Mouse (Mus musculus): ENCODE data around the gene Zfand4.
"Not testable (repeated sequence)": the region's sequence is repeated elsewhere in the genome, so short reads cannot be mapped to it uniquely, and the experiment has no call there.

The Zfand4 gene

DNA sequence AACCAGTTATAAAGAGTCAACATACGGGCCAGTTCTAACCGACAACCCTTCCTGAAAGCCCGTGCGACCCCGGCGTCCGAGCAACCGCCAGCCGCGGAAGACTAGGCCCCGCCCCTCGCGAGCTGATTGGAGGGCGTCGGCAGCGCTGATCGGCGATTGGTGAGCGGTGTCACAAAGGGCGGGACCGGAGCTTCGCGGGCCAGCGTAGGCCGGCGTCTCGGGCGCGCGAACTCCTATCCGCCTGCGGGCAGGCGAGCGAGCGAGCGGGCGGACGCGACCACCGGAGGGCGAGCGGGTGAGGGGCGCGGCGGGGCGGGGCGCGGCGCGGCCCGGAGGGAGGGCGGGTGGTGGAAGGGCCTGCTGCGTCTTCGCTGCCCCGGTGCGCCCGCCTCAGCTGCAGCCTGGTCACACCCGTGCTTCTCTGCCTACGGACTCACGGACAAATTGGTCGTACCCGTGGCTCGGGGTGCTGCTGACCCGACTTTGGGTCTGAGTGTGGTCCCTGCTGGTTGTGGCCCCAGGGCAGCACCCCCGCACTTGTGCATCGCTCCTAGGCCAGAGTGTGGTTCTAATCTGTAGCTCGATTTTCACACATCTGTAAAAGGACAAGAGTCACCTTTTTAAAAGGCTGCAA lies at the start of gene Zfand4:
Gene Zfand4 (plus strand): TSS at position 205 of the 634 bp plus-strand sequence.
- peak; percentile 74 to 88 for DNase-seq (ENCODE audit: low spot score in 2 of 2)

- DNase-seq (ENCODE audit: low spot score in 2 of 2): no peak
Observed at GRCm38 (mm10) chr6:116227767-116228166, 36.3 kb upstream of the Zfand4 start.

DNA sequence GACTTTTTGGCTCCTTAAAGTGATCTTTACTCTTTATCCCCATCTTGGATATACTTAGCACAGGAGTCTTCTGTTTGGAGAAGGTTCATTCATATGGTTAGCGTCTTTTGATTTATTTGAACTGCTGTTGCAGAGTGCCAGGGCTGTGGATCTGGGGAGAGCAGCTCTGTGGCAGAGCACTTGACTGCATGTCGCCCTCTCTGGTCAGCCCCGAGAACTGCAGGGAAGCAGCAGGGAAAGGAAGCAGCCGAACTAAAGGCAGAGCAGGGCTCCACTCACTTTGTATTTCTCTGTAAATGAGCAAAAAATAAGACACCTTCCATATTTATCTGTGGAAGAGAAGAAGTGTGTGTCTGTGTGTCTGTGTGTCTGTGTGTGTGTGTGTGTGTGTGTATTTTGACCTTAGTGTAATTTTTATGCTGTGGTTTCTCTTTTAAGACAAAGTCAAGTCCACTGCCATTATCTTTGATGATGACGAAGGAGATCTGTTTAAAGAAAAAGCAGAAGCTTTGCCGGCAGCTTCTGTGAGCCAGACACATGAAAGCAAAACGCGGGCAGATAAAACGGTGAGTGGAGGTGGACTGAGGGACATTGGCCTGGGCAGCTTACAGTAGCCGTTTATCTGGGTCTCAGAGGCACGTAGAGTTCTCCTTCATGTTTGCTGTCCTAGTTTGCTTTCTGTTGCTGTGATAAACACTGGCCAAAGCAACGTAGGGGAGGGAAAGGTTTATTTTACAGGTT lies 35.1 kb upstream of the Zfand4 start:
- peak; percentile 38 to 63 for DNase-seq (ENCODE audit: low spot score in 2 of 2)

GRCm38 (mm10) chr6:116234821-116235220 lies 29.2 kb upstream of the Zfand4 start:
- not testable (repeated sequence) for DNase-seq (ENCODE audit: low spot score in 2 of 2)

- no peak for DNase-seq (ENCODE audit: low spot score in 2 of 2)
Observed at GRCm38 (mm10) chr6:116235336-116235735, 28.7 kb upstream of the Zfand4 start.

- no peak for DNase-seq (ENCODE audit: low spot score in 2 of 2)
Observed at GRCm38 (mm10) chr6:116238083-116238482, 25.9 kb upstream of the Zfand4 start.

DNA sequence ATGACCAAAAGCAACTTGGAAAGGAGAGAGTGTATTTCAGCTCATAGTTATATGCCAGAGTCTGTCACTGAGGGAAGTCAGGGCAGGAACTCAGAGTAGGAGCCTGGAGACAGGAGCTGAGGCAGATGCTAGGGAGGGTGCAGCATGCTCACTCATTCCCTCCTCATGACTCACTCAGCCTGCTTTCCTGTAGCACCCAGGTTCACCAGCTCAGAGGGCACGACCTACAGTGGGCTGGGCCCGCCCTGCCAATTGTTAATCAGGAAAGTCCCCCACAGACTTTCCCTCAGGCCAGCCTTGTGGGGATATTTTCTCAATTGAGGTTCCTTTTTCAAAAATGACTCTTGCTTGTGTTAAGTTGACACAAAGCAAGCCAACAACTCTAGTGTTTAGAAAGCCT lies 23.7 kb upstream of the Zfand4 start:
- DNase-seq (ENCODE audit: low spot score in 2 of 2): no peak

DNA sequence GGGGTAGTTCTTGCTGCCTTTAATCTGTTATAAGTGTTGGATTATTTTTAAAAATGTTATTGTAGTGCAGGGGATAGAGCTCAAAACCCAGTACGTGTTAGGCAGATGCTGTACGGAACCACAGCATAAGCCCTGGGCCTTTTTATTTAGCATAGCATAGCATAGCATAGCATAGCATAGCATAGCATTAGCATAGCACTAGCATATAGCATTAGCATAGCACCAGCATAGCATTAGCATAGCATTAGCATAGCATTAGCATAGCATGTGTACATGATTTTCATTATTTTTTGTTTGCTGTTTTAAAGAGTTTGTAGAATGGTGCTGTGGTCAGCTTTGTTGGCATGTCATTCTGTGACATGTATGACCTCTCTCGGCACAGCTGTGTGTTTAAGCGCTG lies 4.4 kb upstream of the Zfand4 start:
- no peak for DNase-seq (ENCODE audit: low spot score in 2 of 2)

GRCm38 (mm10) chr6:116260481-116260880 lies 3.5 kb upstream of the Zfand4 start:
- DNase-seq (ENCODE audit: low spot score in 2 of 2): no peak

DNA sequence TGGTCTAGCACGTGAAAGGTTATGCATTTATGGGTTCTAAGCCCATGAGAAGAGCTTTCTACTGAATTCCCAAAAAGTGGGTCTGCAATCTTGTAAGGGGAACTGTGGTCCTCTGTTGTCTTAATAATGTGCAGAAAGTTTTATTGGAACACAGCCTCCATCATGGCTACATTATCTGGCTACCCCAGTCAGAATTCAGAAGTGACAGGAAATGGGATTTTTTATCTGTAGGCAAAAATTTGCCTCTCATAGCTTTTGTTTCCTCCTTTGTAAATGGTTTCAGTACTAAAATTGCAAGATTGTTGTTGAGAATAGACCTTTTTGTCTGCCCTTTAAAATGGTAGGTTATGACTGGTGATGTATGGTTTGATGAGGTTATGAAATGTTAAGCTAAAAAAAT lies 1.2 kb upstream of the Zfand4 start:
- no peak for DNase-seq (ENCODE audit: low spot score in 2 of 2)

DNA sequence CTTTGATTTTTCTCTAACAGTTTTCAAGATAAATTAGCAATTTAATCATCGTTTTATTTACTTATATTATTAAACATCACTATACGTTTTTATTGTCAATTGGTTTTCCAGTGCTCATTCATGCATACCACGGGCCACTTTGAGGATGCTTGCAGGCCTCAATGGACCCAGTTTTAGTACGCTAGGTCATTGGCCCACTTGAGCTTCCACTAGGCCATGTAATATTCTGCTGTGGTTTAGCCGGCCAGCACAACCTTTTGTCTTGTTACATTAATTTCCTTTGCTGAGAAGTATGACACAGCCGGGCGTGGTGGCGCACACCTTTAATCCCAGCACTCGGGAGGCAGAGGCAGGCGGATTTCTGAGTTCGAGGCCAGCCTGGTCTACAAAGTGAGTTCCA lies 814 bp downstream of the Zfand4 start:
- DNase-seq (ENCODE audit: low spot score in 2 of 2): no peak

GRCm38 (mm10) chr6:116265603-116266002 lies 1.6 kb downstream of the Zfand4 start:
- no peak for DNase-seq (ENCODE audit: low spot score in 2 of 2)

GRCm38 (mm10) chr6:116266273-116267109 lies 2.5 kb downstream of the Zfand4 start:
- DNase-seq (ENCODE audit: low spot score in 2 of 2): no peak

DNA sequence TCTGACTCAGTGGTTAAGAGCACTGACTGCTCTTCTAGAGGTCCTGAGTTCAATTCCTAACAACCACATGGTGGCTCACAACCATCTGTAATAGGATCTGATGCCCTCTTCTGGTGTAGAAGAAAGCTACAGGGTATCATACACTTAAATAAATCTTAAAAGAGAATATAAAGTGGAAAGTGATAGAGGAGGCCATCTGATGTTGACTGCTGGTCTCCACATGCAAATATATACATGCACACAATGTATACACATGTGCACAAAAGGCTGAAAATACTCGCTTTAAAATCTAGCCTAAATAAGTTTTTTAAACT lies 3.0 kb downstream of the Zfand4 start:
- no peak for DNase-seq (ENCODE audit: low spot score in 2 of 2)

GRCm38 (mm10) chr6:116275695-116276094 lies 11.7 kb downstream of the Zfand4 start:
- DNase-seq (ENCODE audit: low spot score in 2 of 2): no peak

DNA sequence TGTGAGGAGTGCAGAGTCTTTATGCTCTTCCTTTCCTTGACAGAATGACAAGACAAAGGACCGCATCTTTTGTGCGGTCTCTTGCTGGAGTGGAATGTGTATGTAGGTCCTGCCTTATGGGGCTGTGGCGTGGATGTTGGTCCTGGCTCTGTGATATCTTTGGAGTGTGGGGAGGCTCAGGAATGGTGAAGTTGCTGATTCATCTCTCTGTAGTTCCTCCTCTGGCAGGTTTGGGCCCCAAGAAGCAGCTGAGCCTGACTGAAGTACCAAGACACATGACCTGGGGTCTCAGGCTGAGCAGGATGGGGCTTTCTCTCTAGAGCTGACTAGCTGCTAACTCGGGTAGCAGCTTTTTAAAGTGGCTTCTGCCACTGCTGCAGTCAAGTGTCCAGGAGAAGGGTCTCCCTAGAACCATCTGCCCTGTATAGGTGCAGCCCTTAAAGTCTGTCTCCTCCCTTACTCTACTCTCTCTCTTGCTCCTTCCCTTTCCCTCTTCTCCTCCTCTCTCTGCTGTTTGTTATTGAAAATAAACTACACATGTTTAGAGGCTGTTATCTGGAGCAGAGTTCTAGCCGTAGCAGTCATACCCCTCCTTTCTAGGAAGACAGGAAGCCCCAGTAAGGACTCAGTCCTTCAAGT lies 14.8 kb downstream of the Zfand4 start:
- no peak for DNase-seq (ENCODE audit: low spot score in 2 of 2)

DNA sequence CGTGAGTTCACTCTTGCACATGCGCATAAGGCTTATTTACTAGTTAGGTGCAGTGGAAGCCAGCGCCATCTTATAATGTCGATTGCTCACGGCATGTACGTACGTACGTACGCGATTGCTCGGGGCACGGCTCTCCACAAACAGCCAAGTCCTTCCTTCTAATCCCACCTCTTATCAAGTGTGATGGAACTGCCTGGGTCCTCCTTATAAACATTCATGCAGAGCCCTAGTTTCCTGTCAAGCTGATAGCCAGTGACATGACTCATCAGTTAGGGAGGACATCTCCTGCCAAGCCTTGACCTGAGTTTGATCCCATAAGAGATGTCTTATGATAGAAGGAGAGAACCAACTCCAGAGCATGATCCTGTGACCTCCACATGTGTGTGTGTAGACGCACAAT lies 17.0 kb downstream of the Zfand4 start:
- DNase-seq (ENCODE audit: low spot score in 2 of 2): no peak

DNA sequence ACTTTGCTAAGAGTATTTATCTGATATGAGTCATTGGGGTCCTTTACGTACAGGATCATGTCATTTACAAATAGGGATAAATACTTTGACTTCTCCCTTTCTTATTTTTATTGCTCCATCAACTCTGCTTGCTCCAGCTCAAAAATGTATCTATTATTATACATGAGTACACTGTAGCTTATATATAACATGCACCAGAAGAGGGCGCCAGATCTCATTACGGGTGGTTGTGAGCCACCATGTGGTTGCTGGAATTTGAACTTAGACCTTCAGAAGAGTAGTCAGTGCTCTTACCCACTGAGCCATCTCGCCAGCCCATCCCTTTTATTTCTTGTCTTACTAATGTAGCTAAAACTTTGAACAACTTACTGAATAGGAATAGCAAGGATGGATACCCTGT lies 18.5 kb downstream of the Zfand4 start:
- DNase-seq (ENCODE audit: low spot score in 2 of 2): no peak

- DNase-seq (ENCODE audit: low spot score in 2 of 2): no peak
Observed at GRCm38 (mm10) chr6:116283280-116283679, 19.3 kb downstream of the Zfand4 start.

DNA sequence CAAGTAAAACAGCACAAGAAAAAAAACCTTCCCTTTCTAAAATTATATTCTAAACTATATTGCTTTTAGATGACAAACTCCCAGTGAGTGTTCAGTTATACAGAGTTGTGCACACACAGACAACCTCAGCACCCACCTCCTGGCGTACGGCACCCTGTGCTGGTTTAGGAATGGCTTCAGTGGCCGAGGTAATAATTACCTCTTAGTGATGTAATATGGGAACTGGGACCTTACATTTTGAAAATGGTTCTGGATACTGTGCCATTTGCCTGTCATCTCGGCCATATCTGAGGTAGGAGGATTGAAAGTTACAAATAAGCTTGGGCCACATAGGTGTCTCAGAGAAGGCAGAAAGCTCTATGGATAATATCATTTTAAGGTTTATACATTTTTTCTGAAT lies 22.3 kb downstream of the Zfand4 start:
- DNase-seq (ENCODE audit: low spot score in 2 of 2): no peak

DNA sequence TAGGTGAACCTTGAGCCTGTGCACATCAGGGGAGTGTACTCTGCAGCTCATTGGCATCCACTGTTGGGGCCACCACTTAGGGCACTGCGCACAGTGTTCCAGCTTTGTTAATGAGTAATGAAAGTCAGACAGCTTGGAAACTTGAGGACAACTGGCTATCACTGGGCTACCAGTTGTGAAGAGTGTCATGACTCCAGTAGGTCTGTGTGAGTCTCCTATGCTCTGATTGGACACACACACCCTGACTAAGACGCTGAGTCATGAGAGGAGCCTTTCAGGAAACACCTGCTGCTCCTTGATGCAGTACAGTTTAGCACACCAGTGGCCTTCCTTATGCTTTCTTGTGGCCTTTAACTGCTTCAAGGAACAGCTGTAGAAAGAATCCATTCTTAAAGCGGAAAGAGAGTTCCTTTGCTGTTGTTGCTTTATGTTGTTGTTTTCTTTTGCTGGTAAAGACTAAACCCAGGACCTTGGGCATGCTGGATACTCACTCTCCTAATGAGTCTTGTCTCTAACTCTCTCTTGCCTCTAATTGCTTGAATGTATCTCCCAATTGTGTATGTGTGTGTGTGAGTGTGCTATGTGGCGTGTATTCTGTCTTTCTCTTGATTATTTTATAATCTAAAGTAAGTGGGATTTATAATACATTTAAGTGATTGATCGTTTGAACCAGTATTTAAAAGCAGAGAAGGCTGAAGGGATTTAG lies 23.0 kb downstream of the Zfand4 start:
- DNase-seq (ENCODE audit: low spot score in 2 of 2): no peak

DNA sequence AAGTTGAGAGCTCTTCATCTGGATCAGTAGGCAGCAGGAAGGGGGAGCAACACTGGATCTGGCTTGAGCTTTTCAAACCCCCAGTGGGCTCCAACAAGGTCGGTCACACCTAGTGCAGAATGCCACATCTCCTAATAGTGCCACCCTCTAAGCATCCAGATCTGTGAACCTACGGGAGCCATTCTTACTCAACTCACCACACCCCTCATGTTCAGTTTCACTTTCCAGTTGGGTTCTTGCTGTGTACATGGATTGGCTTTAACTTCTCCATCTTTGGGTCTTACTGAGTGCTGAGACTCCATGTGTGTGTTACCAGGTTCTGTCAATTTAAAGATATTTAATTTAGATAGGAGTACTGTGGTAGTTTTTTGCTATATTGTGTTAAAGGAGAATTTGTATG lies 47.4 kb downstream of the Zfand4 start:
- DNase-seq (ENCODE audit: low spot score in 2 of 2): no peak

Measured in frontal cortex, postnatal 25 days (tissue).